Mouse (Mus musculus) liver, embryonic 14.5 days (tissue): ENCODE results near the gene Arap1.

Experiments used
- CTCF ChIP-seq: IDR thresholded peaks from 2 replicates; pipeline ENCODE4 v1.5.1; 2016; ENCODE audit warnings: antibody characterized with exemption, low read depth, control low read depth
- EP300 ChIP-seq: IDR thresholded peaks from 2 replicates; pipeline ENCODE4 v1.6.1; 2016; ENCODE audit warnings: antibody characterized with exemption, low read depth

DNA sequence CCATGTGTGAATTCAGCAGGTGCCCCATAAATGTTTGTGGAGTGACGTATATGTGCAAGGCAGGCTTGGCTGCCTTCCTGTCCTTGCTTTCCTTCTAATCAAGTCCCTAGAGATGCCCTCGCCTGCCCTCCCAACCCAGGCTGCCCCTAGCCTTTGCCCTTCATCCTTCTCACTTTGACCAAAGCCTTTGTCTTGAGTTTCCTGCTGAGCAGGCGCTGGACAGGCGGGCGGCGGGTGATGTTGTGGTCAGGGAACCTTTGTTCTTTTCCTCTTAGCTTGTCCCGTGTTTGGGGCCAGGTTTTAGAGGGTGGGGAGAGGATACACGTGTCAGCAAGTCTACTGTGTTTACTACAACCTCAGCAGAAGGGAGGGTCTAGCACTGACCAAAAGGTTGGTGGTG, 105.9 kb downstream of the Arap1 start:
- TF ChIP-seq CTCF (no peak), EP300 (no peak)
